Mouse (Mus musculus) liver, embryonic 14.5 days (tissue): ENCODE results near the gene Atp6v1a. TPM values are rescaled to one million over a fixed set of nuclear protein-coding genes. Genes with fewer than 3 reads are reported as not detected.

Experiments
- ATAC-seq: fragments of 200-750 bp; cut with Nextera tagmentation; 2 replicates; pipeline ENCODE4 v1.8.0; 2017; ENCODE audit warnings: moderate number of reproducible peaks, mild to moderate bottlenecking, moderate library complexity; ENCODE audit not compliant: insufficient read depth
- DNase-seq, 3 experiments: peaks; one replicate each; pipeline ENCODE4 v3.0.0-alpha.2; 2012 to 2013; ENCODE audit warnings: low read depth in 3 of 3, low spot score in 3 of 3
- H3K27ac ChIP-seq: fragments of 300-500 bp; sonication (generic); 2 replicates; pipeline ENCODE4 v1.5.1; 2014; ENCODE audit warnings: moderate library complexity, mild to moderate bottlenecking, control low read depth, inconsistent platforms
- H3K27me3 ChIP-seq: fragments of 300-500 bp; sonication (generic); 2 replicates; pipeline ENCODE4 v1.6.1; 2014; ENCODE audit warnings: mild to moderate bottlenecking, low read length, moderate library complexity; ENCODE audit not compliant: control insufficient read depth, insufficient read depth
- H3K36me3 ChIP-seq: fragments of 300-500 bp; sonication (generic); replicated peaks from 2 replicates; pipeline ENCODE4 v1.6.1; 2014; ENCODE audit warnings: low read depth; ENCODE audit not compliant: control insufficient read depth, insufficient read depth
- H3K4me1 ChIP-seq, 2 experiments: fragments of 200-500 bp in 1 of 2; fragments of 300-500 bp in 1 of 2; sonication (generic) in 1 of 2; replicated peaks; 2 replicates each; pipeline ENCODE4 v1.6.1; 2012 to 2014; ENCODE audit warnings: antibody characterized with exemption in 1 of 2, inconsistent platforms in 1 of 2, low read length in 1 of 2; ENCODE audit not compliant: control insufficient read depth in 2 of 2, insufficient read depth in 2 of 2
- H3K4me2 ChIP-seq: fragments of 300-500 bp; sonication (generic); 2 replicates; pipeline ENCODE4 v1.6.1; 2014; ENCODE audit warnings: low read depth, mild to moderate bottlenecking, control low read depth, moderate library complexity
- H3K4me3 ChIP-seq, 2 experiments: fragments of 200-500 bp in 1 of 2; fragments of 300-500 bp in 1 of 2; sonication (generic) in 1 of 2; 2 replicates each; pipeline ENCODE4 v1.5.1; 2012 to 2014; ENCODE audit warnings: low read depth in 2 of 2, low read length in 2 of 2, mild to moderate bottlenecking in 2 of 2, control low read depth in 1 of 2, inconsistent platforms in 1 of 2, moderate library complexity in 1 of 2; ENCODE audit not compliant: insufficient read depth in 1 of 2
- H3K9ac ChIP-seq: fragments of 300-500 bp; sonication (generic); replicated peaks from 2 replicates; pipeline ENCODE4 v1.6.1; 2014; ENCODE audit warnings: mild to moderate bottlenecking, control low read depth, moderate library complexity
- H3K9me3 ChIP-seq: fragments of 300-500 bp; sonication (generic); 2 replicates; pipeline ENCODE4 v1.6.1; 2016; ENCODE audit warnings: low read length, mixed read lengths; ENCODE audit not compliant: control insufficient read depth
- CTCF ChIP-seq: IDR thresholded peaks from 2 replicates; pipeline ENCODE4 v1.5.1; 2016; ENCODE audit warnings: antibody characterized with exemption, low read depth, control low read depth
- EP300 ChIP-seq: IDR thresholded peaks from 2 replicates; pipeline ENCODE4 v1.6.1; 2016; ENCODE audit warnings: antibody characterized with exemption, low read depth
- WGBS: fragments of 180-500 bp; shearing (Covaris S2); extraction: QIAGEN DNeasy Blood & Tissue Kit; methylation state at CpG from one replicate; pipeline ENCODE4 v1.1.7; 2014; ENCODE audit not compliant: insufficient replicate concordance; 5-methylcytosine and 5-hydroxymethylcytosine counted together
- polyA plus RNA-seq, 2 experiments: library from polyadenylated mRNA; depleted of rRNA in 1 of 2; stranded (reverse) in 1 of 2; unstranded in 1 of 2; fragments of >200 nt; fragmentation: Nextera tagmentation in 1 of 2; extraction: Ambion mirVana in 1 of 2; gene quantifications; 2 replicates each; pipeline versions ENCODE4 v1.2.1 to v1.2.3; 2012 to 2014

The Atp6v1a gene
- polyA plus RNA-seq, 2 experiments: 11.9 to 28.8 TPM

DNA sequence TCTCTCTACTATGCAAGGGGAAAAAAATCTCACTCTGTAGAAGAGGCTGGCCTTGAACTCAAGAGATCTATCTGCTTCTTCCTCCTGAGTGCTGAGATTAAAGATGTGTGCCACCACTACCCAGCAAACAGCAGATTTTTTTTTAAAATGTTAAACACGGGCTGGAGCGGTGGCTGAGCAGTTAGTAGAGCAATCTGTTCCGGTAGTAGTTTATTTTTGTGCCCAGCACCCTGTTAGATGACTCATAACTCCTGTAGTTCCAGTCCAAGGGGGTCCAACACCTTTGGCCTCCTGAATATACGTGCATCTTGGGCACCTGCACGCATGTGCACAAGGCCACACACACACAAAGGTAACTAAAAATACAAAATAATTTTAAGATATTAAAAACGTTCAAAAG, 16.9 kb downstream of the Atp6v1a start:
- WGBS: 74% methylated on average over 6 of the region's 6 CpGs
- no peaks in the 10 kb centered on the region; a peak in 1 of 4 replicates for H3K4me1 ChIP-seq
- H3K27ac ChIP-seq: no peak overlapping the region
- no peak for DNase-seq
- no peak overlapping the region for H3K4me2 ChIP-seq
- H3K9ac ChIP-seq: no peak overlapping the region
- no peak for ATAC-seq
- H3K9me3 ChIP-seq: no peaks in the 10 kb centered on the region
- no peaks in the 10 kb centered on the region for H3K27me3 ChIP-seq
- no peak for TF ChIP-seq EP300
- no peak overlapping the region for H3K4me3 ChIP-seq
- H3K36me3 ChIP-seq: no peaks in the 10 kb centered on the region

DNA sequence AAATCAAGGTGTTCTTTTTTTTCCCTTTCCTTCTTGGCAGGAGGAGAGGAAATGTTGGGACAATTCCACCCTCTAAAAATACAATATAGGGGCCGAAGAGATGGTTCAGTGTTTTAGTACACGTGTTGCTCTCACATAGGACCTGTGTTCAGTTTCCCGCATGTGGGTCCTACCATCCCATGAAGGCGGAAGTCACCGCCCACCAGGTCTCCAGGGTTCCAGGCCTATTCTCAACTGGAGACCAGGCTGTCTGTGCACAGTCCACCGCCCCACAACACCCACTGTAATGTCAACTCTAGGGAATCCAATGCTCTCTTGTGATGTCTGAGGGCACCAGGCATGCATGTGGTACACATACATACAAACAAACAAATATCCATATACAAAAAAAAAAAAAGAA, 17.4 kb downstream of the Atp6v1a start:
- no peak for DNase-seq
- Histone ChIP-seq H3K4me3 (no peak overlapping the region), H3K9ac (no peak overlapping the region), H3K4me1 (no peaks in the 10 kb centered on the region; a peak in 1 of 4 replicates), H3K36me3 (no peaks in the 10 kb centered on the region), H3K4me2 (no peak overlapping the region), H3K27me3 (no peaks in the 10 kb centered on the region), H3K27ac (no peak overlapping the region), H3K9me3 (no peaks in the 10 kb centered on the region)
- TF ChIP-seq EP300 (no peak), CTCF (no peak)
- ATAC-seq: no peak
- 85% methylated on average over 6 of the region's 6 CpGs for WGBS

GRCm38 (mm10) chr16:44119753-44120501, 19.6 kb downstream of the Atp6v1a start:
- Histone ChIP-seq H3K9ac (no peak overlapping the region), H3K36me3 (no peaks in the 10 kb centered on the region), H3K27ac (no peak overlapping the region), H3K4me2 (no peak overlapping the region), H3K4me1 (no peaks in the 10 kb centered on the region; a peak in 1 of 4 replicates), H3K9me3 (no peaks in the 10 kb centered on the region), H3K4me3 (no peak overlapping the region), H3K27me3 (no peaks in the 10 kb centered on the region)
- TF ChIP-seq CTCF (no peak), EP300 (no peak)
- 67% methylated on average over 7 of the region's 7 CpGs for WGBS
- DNase-seq: no peak
- ATAC-seq: no peak

GRCm38 (mm10) chr16:44109002-44109401, 30.5 kb downstream of the Atp6v1a start:
- Histone ChIP-seq H3K9me3 (no peaks in the 10 kb centered on the region), H3K27me3 (no peaks in the 10 kb centered on the region), H3K9ac (no peak overlapping the region), H3K4me1 (no peaks in the 10 kb centered on the region), H3K4me2 (no peak overlapping the region), H3K4me3 (no peak overlapping the region), H3K27ac (no peak overlapping the region), H3K36me3 (peaks cover 3% of the 10 kb centered on the region)
- ATAC-seq (no peak), DNase-seq (no peak)
- 67% methylated on average over 4 of the region's 4 CpGs for WGBS
- TF ChIP-seq CTCF (no peak), EP300 (no peak)

GRCm38 (mm10) chr16:44105211-44105610, 34.3 kb downstream of the Atp6v1a start:
- TF ChIP-seq EP300: no peak
- no peak for TF ChIP-seq CTCF
- DNase-seq: no peak
- WGBS: 77% methylated on average over 2 of the region's 2 CpGs

More at GRCm38 (mm10) chr16:44105211-44105610, 34.3 kb downstream of the Atp6v1a start:
- no peaks in the 10 kb centered on the region for H3K9me3 ChIP-seq
- H3K4me3 ChIP-seq: no peak overlapping the region
- H3K4me1 ChIP-seq: no peaks in the 10 kb centered on the region
- H3K9ac ChIP-seq: no peak overlapping the region
- ATAC-seq: no peak
- H3K36me3 ChIP-seq: peaks cover 7% of the 10 kb centered on the region
- no peak overlapping the region for H3K27ac ChIP-seq
- no peak overlapping the region for H3K4me2 ChIP-seq
- H3K27me3 ChIP-seq: no peaks in the 10 kb centered on the region
